Mouse (Mus musculus) intestine, embryonic 14.5 days (tissue): ENCODE results near the gene Krt71. TPM values are rescaled to one million over a fixed set of nuclear protein-coding genes. Genes with fewer than 3 reads are reported as not detected.
"Not testable (repeated sequence)": the region's sequence is repeated elsewhere in the genome, so short reads cannot be mapped to it uniquely, and the experiment has no call there.

Experiments
- ATAC-seq: fragments of 200-750 bp; cut with Nextera tagmentation; replicated peaks from 2 replicates; pipeline ENCODE4 v1.8.0; 2017; ENCODE audit warnings: low read depth, moderate number of reproducible peaks, moderate TSS enrichment, moderate library complexity; ENCODE audit not compliant: low FRiP score, low TSS enrichment
- DNase-seq: peaks from one replicate; pipeline ENCODE4 v3.0.0-alpha.2; 2018; ENCODE audit warnings: low spot score
- H3K27ac ChIP-seq: fragments of 300-500 bp; sonication (generic); 2 replicates; pipeline ENCODE4 v1.5.1; 2014; ENCODE audit warnings: low read depth, mild to moderate bottlenecking, control low read depth
- H3K27me3 ChIP-seq: fragments of 300-500 bp; sonication (generic); replicated peaks from 2 replicates; pipeline ENCODE4 v1.6.1; 2014; ENCODE audit warnings: low read length, control low read depth; ENCODE audit not compliant: control insufficient read depth, insufficient read depth
- H3K36me3 ChIP-seq: fragments of 300-500 bp; sonication (generic); 2 replicates; pipeline ENCODE4 v1.6.1; 2014; ENCODE audit warnings: low read length, control low read depth; ENCODE audit not compliant: control insufficient read depth, insufficient read depth
- H3K4me1 ChIP-seq: fragments of 300-500 bp; sonication (generic); replicated peaks from 2 replicates; pipeline ENCODE4 v1.6.1; 2014; ENCODE audit warnings: low read length, control low read depth, mixed read lengths; ENCODE audit not compliant: control insufficient read depth, insufficient read depth
- H3K4me2 ChIP-seq: fragments of 300-500 bp; sonication (generic); 2 replicates; pipeline ENCODE4 v1.6.1; 2014; ENCODE audit warnings: low read length
- H3K4me3 ChIP-seq: fragments of 300-500 bp; sonication (generic); 2 replicates; pipeline ENCODE4 v1.5.1; 2014; ENCODE audit warnings: low read depth, low read length, control low read depth, mixed read lengths
- H3K9ac ChIP-seq: fragments of 300-500 bp; sonication (generic); 2 replicates; pipeline ENCODE4 v1.6.1; 2014; ENCODE audit warnings: mild to moderate bottlenecking, low read length
- H3K9me3 ChIP-seq: fragments of 300-500 bp; sonication (generic); 2 replicates; pipeline ENCODE4 v1.6.1; 2016; ENCODE audit warnings: low read length, control low read depth; ENCODE audit not compliant: control insufficient read depth
- WGBS: fragments of 180-500 bp; shearing (Covaris S2); extraction: QIAGEN DNeasy Blood & Tissue Kit; methylation state at CpG from one replicate; pipeline ENCODE4 v1.1.7; 2014; 5-methylcytosine and 5-hydroxymethylcytosine counted together
- microRNA-seq: library from miRNA; unstranded; fragments of <30 nt; microRNA quantifications from one replicate; pipeline ENCODE4, GENCODE M21; 2016
- polyA plus RNA-seq: library from polyadenylated mRNA; unstranded; fragments of >200 nt; fragmentation: Nextera tagmentation; extraction: Ambion mirVana; gene quantifications from 2 replicates; pipeline ENCODE4 v1.2.1, GENCODE M21; 2014

The Krt71 gene
- polyA plus RNA-seq, 1 experiment from 2014 or later = not detected

GRCm38 (mm10) chr15:101699866-101700265 is 43.0 kb downstream of the Krt71 start:
- H3K4me3 ChIP-seq = no peak overlapping the region
- no peak overlapping the region for H3K9ac ChIP-seq
- H3K27me3 ChIP-seq = no peaks in the 10 kb centered on the region
- DNase-seq (no peak), ATAC-seq (no peak)
- H3K27ac ChIP-seq = no peak overlapping the region
- H3K36me3 ChIP-seq = no peaks in the 10 kb centered on the region
- no peaks in the 10 kb centered on the region for H3K4me1 ChIP-seq
- no peaks in the 10 kb centered on the region for H3K9me3 ChIP-seq
- H3K4me2 ChIP-seq = no peak overlapping the region
- 79% methylated on average over 8 of the region's 8 CpGs for WGBS

DNA sequence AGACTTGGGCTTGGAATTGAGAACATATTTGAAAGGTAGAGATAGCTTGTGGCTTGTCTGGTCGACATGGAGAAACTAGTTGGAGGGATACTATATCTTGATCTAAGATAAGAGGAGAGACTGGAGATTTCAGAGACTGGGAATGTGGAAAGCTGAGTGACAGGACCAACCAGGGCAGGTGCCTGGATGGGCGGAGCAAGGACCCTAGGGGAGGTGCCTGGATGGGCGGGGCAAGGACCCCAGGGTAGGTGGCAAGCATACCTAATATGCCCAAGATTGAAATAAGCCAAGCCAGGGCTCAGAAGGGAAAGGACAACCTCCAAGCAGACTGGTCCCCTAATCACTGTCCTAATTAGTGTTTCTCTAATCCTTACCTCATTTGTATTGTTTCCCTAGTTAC is 43.7 kb downstream of the Krt71 start:
- Histone ChIP-seq H3K9me3 (no peaks in the 10 kb centered on the region), H3K4me2 (no peak overlapping the region), H3K27me3 (no peaks in the 10 kb centered on the region), H3K4me3 (no peak overlapping the region), H3K27ac (no peak overlapping the region), H3K9ac (no peak overlapping the region), H3K4me1 (no peaks in the 10 kb centered on the region), H3K36me3 (no peaks in the 10 kb centered on the region)
- ATAC-seq (no peak), DNase-seq (no peak)
- WGBS = 48% methylated on average over 3 of the region's 3 CpGs

DNA sequence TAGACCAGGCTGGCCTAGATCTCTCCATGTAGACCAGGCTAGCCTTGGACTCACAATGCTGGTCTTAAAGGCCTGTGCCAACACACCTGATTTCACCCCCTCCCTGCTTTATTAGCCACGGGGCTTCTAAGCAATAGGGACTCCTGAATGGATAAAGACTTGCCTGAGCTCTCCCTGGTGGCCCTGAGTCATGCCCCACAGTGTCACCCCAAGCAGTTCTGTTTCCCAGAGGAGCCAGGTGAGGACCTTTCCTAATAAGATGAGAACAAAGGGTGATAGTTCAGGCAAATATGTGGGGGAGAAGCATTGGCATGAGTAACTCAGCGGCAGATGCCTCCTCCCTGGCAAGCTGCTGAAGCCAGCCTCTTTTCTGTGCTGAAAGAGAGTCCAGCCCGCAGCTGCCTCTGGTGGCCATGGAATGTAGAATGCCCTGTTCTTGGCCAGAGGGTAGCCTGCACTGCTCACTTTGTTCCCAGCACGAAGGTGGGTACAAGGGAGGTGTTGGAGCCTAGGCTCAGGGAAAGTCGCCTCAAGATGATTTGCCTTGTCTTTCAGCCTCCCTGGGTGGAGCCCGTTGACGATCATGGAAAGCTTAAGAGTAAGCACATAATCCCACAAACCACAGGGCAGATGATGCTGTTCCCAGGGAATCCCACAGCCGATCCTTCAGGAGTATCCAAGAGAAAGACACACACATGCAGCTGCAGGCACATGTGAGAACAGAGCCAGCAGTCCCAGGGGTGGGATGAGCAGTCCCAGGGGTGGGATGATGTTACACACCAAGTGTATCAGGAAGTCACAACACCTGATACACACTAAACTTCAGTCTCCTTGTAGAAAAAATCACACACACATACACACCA is 45.4 kb downstream of the Krt71 start:
- no peak overlapping the region for H3K4me3 ChIP-seq
- WGBS = 75% methylated on average over 8 of the region's 8 CpGs
- H3K27me3 ChIP-seq = no peaks in the 10 kb centered on the region
- H3K4me2 ChIP-seq = no peak overlapping the region
- H3K27ac ChIP-seq = no peak overlapping the region
- no peaks in the 10 kb centered on the region for H3K4me1 ChIP-seq
- DNase-seq (no peak), ATAC-seq (no peak)
- H3K9me3 ChIP-seq = no peaks in the 10 kb centered on the region
- H3K36me3 ChIP-seq = no peaks in the 10 kb centered on the region
- no peak overlapping the region for H3K9ac ChIP-seq

DNA sequence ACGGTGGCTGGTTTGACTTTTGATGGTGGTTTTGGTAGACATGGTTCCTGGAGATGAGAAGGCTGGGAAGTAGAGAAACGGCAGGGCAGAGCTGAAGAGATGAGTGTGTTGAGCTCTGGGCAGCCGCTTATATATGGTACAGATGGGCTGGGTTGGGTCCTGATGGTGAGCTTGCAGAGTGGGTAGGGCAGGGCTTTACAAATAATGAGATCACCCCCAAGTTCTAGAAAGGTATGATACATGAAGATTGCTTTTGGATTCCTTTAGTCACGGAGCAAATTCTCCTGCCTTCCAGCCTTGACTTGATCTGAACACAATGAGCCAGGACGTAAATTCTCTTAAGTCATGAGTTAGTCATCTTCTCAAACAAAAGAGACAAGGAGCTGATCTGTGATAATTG is 48.7 kb downstream of the Krt71 start, which contains the start of gene Krt6a:
Krt6a (minus strand) TSS at position 101 of the 400 bp plus-strand sequence.
- Histone ChIP-seq H3K9me3 (no peaks in the 10 kb centered on the region), H3K4me2 (no peak within 1 kb of the TSS), H3K4me1 (no peaks in the 10 kb centered on the region), H3K27me3 (no peaks in the 10 kb centered on the region), H3K36me3 (no peaks in the 10 kb centered on the region), H3K4me3 (no peak within 1 kb of the TSS), H3K27ac (no peak within 1 kb of the TSS), H3K9ac (no peak within 1 kb of the TSS)
- ATAC-seq (no peak), DNase-seq (no peak)
- WGBS = 73% methylated on average over 5 of the region's 5 CpGs

- H3K4me1 ChIP-seq, H3K36me3 ChIP-seq, DNase-seq, H3K4me3 ChIP-seq, H3K9me3 ChIP-seq, ATAC-seq, H3K4me2 ChIP-seq, H3K27ac ChIP-seq, H3K27me3 ChIP-seq, H3K9ac ChIP-seq: not testable (repeated sequence)
- 93% methylated on average over 5 of the region's 5 CpGs for WGBS
These were observed 52.4 kb downstream of the Krt71 start for GRCm38 (mm10) chr15:101690460-101690859.

- Histone ChIP-seq H3K4me1 (no peaks in the 10 kb centered on the region), H3K36me3 (no peaks in the 10 kb centered on the region), H3K27me3 (no peaks in the 10 kb centered on the region), H3K4me2 (no peak overlapping the region), H3K27ac (no peak overlapping the region), H3K9ac (no peak overlapping the region), H3K9me3 (no peaks in the 10 kb centered on the region), H3K4me3 (no peak overlapping the region)
- ATAC-seq (no peak), DNase-seq (no peak)
- WGBS = 67% methylated on average over 2 of the region's 2 CpGs
These were observed 54.7 kb downstream of the Krt71 start for GRCm38 (mm10) chr15:101688161-101688560.

Small RNA genes within 50 kb of the gene (microRNA-seq; reads per million reads assigned to microRNA genes)
- gene Gm44323 (not detected), gene Gm44342 (not detected)

Other genes with a start within 250 kb of the Krt71 start
- not detected in 2 replicates for gene Gm49425, start 225.8 kb downstream of the Krt71 start, polyA plus RNA-seq
- gene Krt84, start 210.3 kb downstream of the Krt71 start, polyA plus RNA-seq = not detected in 2 replicates
- not detected in 2 replicates for gene Krt82, start 192.4 kb downstream of the Krt71 start, polyA plus RNA-seq
- gene Krt90, start 180.2 kb downstream of the Krt71 start, polyA plus RNA-seq = 0.07 TPM in 1 of 2 replicates, not detected in the other
- not detected in 2 replicates for gene Krt75, start 169.2 kb downstream of the Krt71 start, polyA plus RNA-seq
- not detected in 2 replicates for gene Gm5414, start 114.9 kb downstream of the Krt71 start, polyA plus RNA-seq
- gene Gm5478, start 95.7 kb downstream of the Krt71 start, polyA plus RNA-seq = not detected in 2 replicates
- not detected in 2 replicates for gene Krt6b, start 62.8 kb downstream of the Krt71 start, polyA plus RNA-seq
- not detected in 2 replicates for gene Krt6a, start 48.8 kb downstream of the Krt71 start, polyA plus RNA-seq
- 0.47 TPM in 1 of 2 replicates, not detected in the other for gene Krt5, start 30.2 kb downstream of the Krt71 start, polyA plus RNA-seq
- not detected in 2 replicates for gene Krt72, start 43.4 kb upstream of the Krt71 start, polyA plus RNA-seq
- not detected in 2 replicates for gene Krt73, start 59.2 kb upstream of the Krt71 start, polyA plus RNA-seq
- not detected in 2 replicates for gene Krt2, start 75.1 kb upstream of the Krt71 start, polyA plus RNA-seq
- gene Krt1, start 107.7 kb upstream of the Krt71 start, polyA plus RNA-seq = 0.91 and 1.1 TPM in 2 replicates
- not detected in 2 replicates for gene Krt77, start 126.6 kb upstream of the Krt71 start, polyA plus RNA-seq
- gene Krt76, start 149.8 kb upstream of the Krt71 start, polyA plus RNA-seq = not detected in 2 replicates
- 0.14 and 0.19 TPM in 2 replicates for gene Krt4, start 181.6 kb upstream of the Krt71 start, polyA plus RNA-seq
- gene Krt79, start 197.2 kb upstream of the Krt71 start, polyA plus RNA-seq = 0.22 TPM in 1 of 2 replicates, not detected in the other
- gene Krt78, start 211.2 kb upstream of the Krt71 start, polyA plus RNA-seq = 0.09 TPM in 1 of 2 replicates, not detected in the other